Mouse (Mus musculus) E14TG2a.4 (cell line): ENCODE measurements at regions not wholly inside any gene's neighbourhood (a gene's known extent, or its start where the extent isn't known, plus 50 kb on each side); places are given as distances from the start of the nearest gene placed in this dataset.

Source experiments
- CTCF ChIP-seq: conservative IDR thresholded peaks from 2 replicates; pipeline ENCODE4 v1.5.1; 2014; ENCODE audit warnings: low read length
- NANOG ChIP-seq: IDR thresholded peaks from 2 replicates; pipeline ENCODE4 v1.6.1; 2014; ENCODE audit warnings: borderline replicate concordance, low read length, mixed read lengths
- POU5F1 ChIP-seq: IDR thresholded peaks from 2 replicates; pipeline ENCODE4 v1.6.1; 2014; ENCODE audit warnings: low read length, borderline replicate concordance

GRCm38 (mm10) chr6:103296015-103296414 lies 214.4 kb upstream of the Chl1 start:
- TF ChIP-seq CTCF = peak; percentile 64
- TF ChIP-seq POU5F1 = no peak
- TF ChIP-seq NANOG = no peak
